Mouse (Mus musculus) megakaryocyte-erythroid progenitor cell, adult 5 weeks (primary cell): ENCODE measurements around the gene Slx4. TPM values are rescaled to one million over a fixed set of nuclear protein-coding genes. Genes with fewer than 3 reads are reported as not detected.

Experiments
- polyA plus RNA-seq: library from polyadenylated mRNA; stranded (reverse); fragments of >175 nt; gene quantifications from 2 replicates; pipeline ENCODE4 v1.2.3, GENCODE M21; 2012

Gene Slx4
- polyA plus RNA-seq, result 18.3 and 19.0 TPM in 2 replicates

DNA sequence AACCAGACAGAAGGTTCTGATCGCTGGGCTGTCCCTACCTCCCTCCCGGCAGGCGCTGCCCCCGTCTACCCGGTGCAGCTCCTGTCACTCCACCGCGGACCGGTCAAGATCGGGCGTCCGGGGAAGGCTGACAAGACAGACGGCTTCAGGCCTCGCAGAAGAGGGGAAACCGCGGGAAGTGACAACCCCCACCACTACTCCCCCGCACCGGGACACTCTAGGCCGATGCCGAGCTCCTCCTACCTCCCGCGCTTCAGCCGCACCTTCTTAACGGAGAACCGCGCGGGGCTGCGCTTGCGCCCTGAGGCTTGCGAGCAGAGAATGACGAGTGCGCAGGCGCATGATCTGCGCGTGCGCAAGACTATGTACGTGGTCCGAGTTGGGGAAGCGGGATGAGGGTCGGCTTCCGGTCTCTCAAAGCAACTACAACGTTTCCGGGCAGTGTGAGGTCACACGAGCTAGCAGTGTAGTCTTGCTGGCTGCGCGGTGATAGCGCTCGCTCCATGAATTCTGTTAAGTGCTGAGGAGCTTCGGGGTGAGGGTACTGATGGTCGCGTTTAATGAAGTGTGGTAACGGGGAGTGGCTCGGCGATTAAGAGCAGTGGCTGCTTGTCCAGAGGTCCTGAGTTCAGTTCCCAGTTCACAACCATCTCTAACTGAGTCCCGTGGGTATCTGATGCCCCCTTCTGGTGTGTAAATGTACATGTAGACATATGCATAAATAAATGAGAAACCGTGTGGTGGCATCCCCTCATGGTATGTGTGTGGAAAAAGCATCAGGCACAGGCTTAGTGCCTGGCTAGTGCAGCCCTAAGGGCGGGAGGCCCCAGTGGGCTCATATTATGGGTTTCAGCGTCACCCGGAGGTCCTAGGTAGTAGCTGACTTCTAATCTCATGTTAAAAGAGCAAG, at the start of gene Slx4:
TSS of gene Slx4 (minus strand) at position 282 of the 910 bp plus-strand sequence.

DNA sequence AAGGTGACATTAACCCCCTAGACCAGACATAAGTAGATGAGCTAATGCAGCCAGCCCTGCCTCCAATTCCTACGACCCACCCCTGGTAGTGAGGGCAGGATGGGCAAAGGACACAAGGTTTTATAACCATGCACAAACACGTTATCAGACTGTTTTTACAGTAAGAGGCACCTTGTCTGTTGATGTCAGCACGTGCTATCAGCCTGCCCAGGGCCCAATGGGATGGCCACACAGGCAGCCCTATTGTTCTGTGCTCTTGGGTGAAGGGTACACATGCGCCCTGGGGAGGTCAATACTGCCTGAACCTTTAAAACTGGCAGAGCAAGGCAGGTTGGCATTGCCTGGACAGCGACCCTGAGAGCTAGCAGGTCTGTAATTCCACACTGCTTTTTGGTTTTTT, 33.2 kb upstream of the Slx4 start, which contains the start of gene Dnase1:
TSS of gene Dnase1 (plus strand) at position 136 of the 400 bp plus-strand sequence.

DNA sequence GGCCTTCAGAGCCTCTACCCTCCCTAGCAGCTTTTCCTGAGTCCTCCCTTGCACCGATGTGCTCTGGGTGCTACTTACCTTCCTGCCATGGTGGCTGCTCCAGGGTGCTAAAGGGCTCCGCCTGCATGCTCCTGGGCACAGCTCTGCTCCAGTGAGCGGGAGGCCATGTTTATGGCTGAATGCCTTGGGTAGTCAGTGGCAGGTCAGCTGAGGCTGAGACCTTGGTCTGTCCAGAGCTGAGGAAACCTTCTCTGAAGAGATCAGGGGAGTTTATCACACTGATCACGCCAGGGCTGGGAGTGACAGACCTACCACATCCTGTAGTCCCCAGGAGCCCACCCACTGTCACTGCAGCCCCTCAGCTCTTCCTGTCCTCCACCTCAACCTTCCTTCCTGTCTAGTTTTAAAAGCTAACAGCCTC, 27.3 kb downstream of the Slx4 start, which contains the start of gene Nlrc3:
TSS of gene Nlrc3 (minus strand) at position 382 of the 421 bp plus-strand sequence.

Other genes starting within 250 kb of the Slx4 start
- gene Olfr15, start 172.9 kb downstream of the Slx4 start, polyA plus RNA-seq, result not detected in 2 replicates
- 0.03 and 0.05 TPM in 2 replicates for gene Zfp174, start 156.5 kb downstream of the Slx4 start, polyA plus RNA-seq
- gene Naa60, start 131.4 kb downstream of the Slx4 start, polyA plus RNA-seq, result 49.6 and 53.6 TPM in 2 replicates
- 2.4 and 3.3 TPM in 2 replicates for gene Zfp597, start 119.2 kb downstream of the Slx4 start, polyA plus RNA-seq
- not detected in 2 replicates for gene Gm20695, start 119.1 kb downstream of the Slx4 start, polyA plus RNA-seq
- 8.3 and 11.4 TPM in 2 replicates for gene 1700037C18Rik, start 95.1 kb downstream of the Slx4 start, polyA plus RNA-seq
- gene Cluap1, start 95.0 kb downstream of the Slx4 start, polyA plus RNA-seq, result 31.5 and 33.8 TPM in 2 replicates
- gene Nlrc3, start 27.1 kb downstream of the Slx4 start, polyA plus RNA-seq, result 0.41 and 0.68 TPM in 2 replicates
- gene Dnase1, start 33.2 kb upstream of the Slx4 start, polyA plus RNA-seq, result not detected in 2 replicates
- gene Trap1, start 74.1 kb upstream of the Slx4 start, polyA plus RNA-seq, result 339 and 376 TPM in 2 replicates
- 18.6 and 29.6 TPM in 2 replicates for gene Crebbp, start 210.2 kb upstream of the Slx4 start, polyA plus RNA-seq